ENCODE assay signal across 21 mouse cellular contexts in the genomic region with DNA sequence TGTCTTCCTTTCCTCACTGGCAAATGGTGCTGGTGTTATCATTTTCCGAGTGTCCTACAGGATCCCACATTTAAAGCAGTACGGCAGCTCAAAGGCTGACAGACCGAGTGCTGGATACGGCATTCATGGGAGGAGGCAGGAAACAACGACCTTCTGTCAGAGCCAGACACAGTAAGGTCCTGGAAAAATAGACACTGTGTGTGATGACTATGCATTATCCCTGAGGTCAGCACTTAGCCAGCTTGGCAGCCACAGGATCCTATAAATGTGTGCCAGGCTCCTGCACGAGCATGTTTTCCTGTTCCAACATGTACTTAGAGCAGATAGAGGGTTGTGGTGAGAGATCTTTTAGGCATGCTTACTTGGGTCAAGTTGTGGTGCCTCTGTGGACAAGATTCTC. TPM values are rescaled to one million over a fixed set of nuclear protein-coding genes. Genes with fewer than 3 reads are reported as not detected.
DNase-seq lines count a peak whose midpoint lies in the region; ATAC-seq and TF ChIP-seq lines count a peak whose summit lies in the region.
"Had no signal": no experiment of that assay in that cellular context is flagged by ENCODE, and none has a peak within 500 bp of the region (broad histone marks: within the 10 kb centered on the region; RNA-seq: fewer than 3 reads in every experiment).

No protein-coding gene starts in this region.

- no peaks in the 10 kb centered on the region for H3K9me3 ChIP-seq in hindbrain, embryonic 16.5 days (ENCODE audit: control insufficient read depth, low read length)
- H3K9me3 ChIP-seq in hindbrain, postnatal 0 days (ENCODE audit: low read length): no peaks in the 10 kb centered on the region
- H3K9me3 ChIP-seq: limb, embryonic 10.5 days; liver, embryonic 13.5 days had no signal

- peak; percentile 79 for ATAC-seq in cerebellum, adult (ENCODE audit: insufficient number of reproducible peaks, low FRiP score, low TSS enrichment)
- ATAC-seq in hindbrain, embryonic 16.5 days: peak; percentile 37; the same call in 1 of the 2 replicates
- no peak for ATAC-seq in hindbrain, postnatal 0 days

- H3K4me1 ChIP-seq in hindbrain, embryonic 16.5 days (ENCODE audit: control insufficient read depth, insufficient read depth, low read depth, low read length): no peaks in the 10 kb centered on the region
- H3K4me1 ChIP-seq in hindbrain, postnatal 0 days (ENCODE audit: insufficient read depth, low read length): no peaks in the 10 kb centered on the region
- H3K4me1 ChIP-seq: limb, embryonic 10.5 days had no signal

- H3K27me3 ChIP-seq in hindbrain, embryonic 16.5 days (replicated peaks; ENCODE audit: control insufficient read depth, insufficient read depth, low read length): no peaks in the 10 kb centered on the region
- H3K27me3 ChIP-seq in hindbrain, postnatal 0 days (ENCODE audit: insufficient read depth, low read length): no peaks in the 10 kb centered on the region
- H3K27me3 ChIP-seq: liver, embryonic 13.5 days; Patski had no signal

- H3K4me2 ChIP-seq in hindbrain, embryonic 16.5 days (ENCODE audit: low read length): no peak overlapping the region
- no peak overlapping the region for H3K4me2 ChIP-seq in hindbrain, postnatal 0 days (ENCODE audit: low read depth, low read length)
- H3K4me2 ChIP-seq: liver, embryonic 13.5 days had no signal

- 70% methylated on average over 6 of the region's 6 CpGs for WGBS in hindbrain, embryonic 16.5 days
- 62% methylated on average over 6 of the region's 6 CpGs for WGBS in hindbrain, postnatal 0 days

- TF ChIP-seq CTCF in hindbrain, postnatal 0 days (IDR thresholded peaks at IDR 0.05; ENCODE audit: low read depth): no peak

- no peak for DNase-seq in cerebellum, adult 11 months
- DNase-seq in hindbrain, postnatal 0 days (ENCODE audit: low spot score): no peak
- peak; percentile 22 for DNase-seq in urinary bladder, postnatal 14 days (ENCODE audit: low spot score)
- no peak for DNase-seq in urinary bladder, adult 18-20 months (ENCODE audit: low spot score in 2 of 2)
- peak; percentile 1 for DNase-seq in mesoderm, embryonic 11.5 days (ENCODE audit: low read depth, low spot score)
- DNase-seq in MN1 (ENCODE audit: low spot score): no peak

- H3K9ac ChIP-seq in hindbrain, embryonic 16.5 days (ENCODE audit: low read depth, low read length): no peak overlapping the region
- no peak overlapping the region for H3K9ac ChIP-seq in hindbrain, postnatal 0 days (replicated peaks; ENCODE audit: low read length)
- H3K9ac ChIP-seq: forebrain, postnatal 0 days; liver, embryonic 13.5 days had no signal

- H3K4me3 ChIP-seq in hindbrain, embryonic 16.5 days (ENCODE audit: low read length): no peak overlapping the region
- H3K4me3 ChIP-seq in hindbrain, postnatal 0 days (ENCODE audit: low read length): no peak overlapping the region
- H3K4me3 ChIP-seq: limb, embryonic 10.5 days; liver, embryonic 13.5 days had no signal

- no peaks in the 10 kb centered on the region for H3K36me3 ChIP-seq in hindbrain, embryonic 16.5 days (ENCODE audit: control insufficient read depth, insufficient read depth, low read length)
- H3K36me3 ChIP-seq in hindbrain, postnatal 0 days (ENCODE audit: insufficient read depth, low read length): no peaks in the 10 kb centered on the region
- H3K36me3 ChIP-seq: limb, embryonic 10.5 days; liver, embryonic 13.5 days had no signal

- no peak overlapping the region for H3K27ac ChIP-seq in hindbrain, embryonic 16.5 days (ENCODE audit: low read depth, low read length)
- no peak overlapping the region for H3K27ac ChIP-seq in hindbrain, postnatal 0 days
- H3K27ac ChIP-seq: limb, embryonic 10.5 days; liver, embryonic 13.5 days; stomach, postnatal 0 days had no signal

RNA-seq across cellular contexts. Expression of a gene that starts 24.0 kb away (rescaled TPM):
- polyA plus RNA-seq in hindbrain, embryonic 16.5 days (2015; fragmentation: Nextera tagmentation; extraction: Ambion mirVana): not detected in 2 replicates
- not detected in 2 replicates for total RNA-seq in hindbrain, postnatal 0 days (2014; rRNA removed)
- polyA plus RNA-seq in hindbrain, postnatal 0 days (2015; fragmentation: Nextera tagmentation; extraction: Ambion mirVana): not detected in 2 replicates
- total RNA-seq: forebrain, postnatal 0 days; gastrocnemius, postnatal 10 days; heart, postnatal 14 days; layer of hippocampus, adult 18-20 months; neutrophil, adult 5-6 weeks had no signal
- polyA plus RNA-seq: forebrain, postnatal 0 days; kidney, embryonic 16.5 days; limb, embryonic 10.5 days; liver, embryonic 13.5 days; lung, postnatal 0 days; midbrain, embryonic 16.5 days; Patski; spleen, adult 2 months; stomach, postnatal 0 days had no signal

RNA-seq across cellular contexts. Expression of a gene that starts 32.8 kb away (rescaled TPM):
- not detected in 2 replicates for polyA plus RNA-seq in hindbrain, embryonic 16.5 days (2015; fragmentation: Nextera tagmentation; extraction: Ambion mirVana)
- total RNA-seq in hindbrain, postnatal 0 days (2014; rRNA removed): not detected in 2 replicates
- polyA plus RNA-seq in hindbrain, postnatal 0 days (2015; fragmentation: Nextera tagmentation; extraction: Ambion mirVana): not detected in 2 replicates
- total RNA-seq: forebrain, postnatal 0 days; layer of hippocampus, adult 18-20 months had no signal
- polyA plus RNA-seq: forebrain, postnatal 0 days; kidney, embryonic 16.5 days; limb, embryonic 10.5 days; midbrain, embryonic 16.5 days; stomach, postnatal 0 days had no signal

RNA-seq across cellular contexts. Expression of a gene that starts 45.7 kb away (rescaled TPM):
- polyA plus RNA-seq in hindbrain, embryonic 16.5 days (2015; fragmentation: Nextera tagmentation; extraction: Ambion mirVana): 0.20 and 0.24 TPM in 2 replicates
- total RNA-seq in hindbrain, postnatal 0 days (2014; rRNA removed): not detected in 2 replicates
- polyA plus RNA-seq in hindbrain, postnatal 0 days (2015; fragmentation: Nextera tagmentation; extraction: Ambion mirVana): 0.15 and 0.19 TPM in 2 replicates
- total RNA-seq: layer of hippocampus, adult 18-20 months had no signal
- polyA plus RNA-seq: limb, embryonic 10.5 days had no signal

Comparison
In these comparisons a context has a peak if more than half of its experiments do, and no peak if none do; other contexts are left out.
1. DNase-seq: peak in urinary bladder, postnatal 14 days (single experiment) and mesoderm, embryonic 11.5 days (single experiment); none in cerebellum, adult 11 months (single experiment), hindbrain, postnatal 0 days (single experiment), urinary bladder, adult 18-20 months (0 of 2) and MN1 (single experiment).